Mouse (Mus musculus) layer of hippocampus, adult 6 months (tissue): ENCODE results near the gene Shisa6. TPM values are rescaled to one million over a fixed set of nuclear protein-coding genes. Genes with fewer than 3 reads are reported as not detected.

Experiments used
- long read RNA-seq, 2 experiments: library from polyadenylated mRNA; unstranded; transcript quantifications; one replicate each; pipeline ENCODE4 v2.0.0; 2019 to 2020
- polyA plus RNA-seq: library from polyadenylated mRNA; unstranded; fragments of <200 nt; fragmentation: Nextera tagmentation; gene quantifications from 2 replicates; pipeline ENCODE4 v1.2.3, GENCODE M21; 2021

The Shisa6 gene
- 9.2 and 10.5 TPM in 2 replicates for polyA plus RNA-seq
- long read RNA-seq, experiment 1, full-length matches to known transcripts, result 1 of 12 reads
- long read RNA-seq, experiment 1, partial matches to known transcripts, result 0 of 12 reads
- long read RNA-seq, experiment 1, other reads (novel, unspliced or antisense), result 11 of 12 reads
- long read RNA-seq, experiment 2, partial matches to known transcripts, result 1 of 15 reads
- long read RNA-seq, experiment 2, other reads (novel, unspliced or antisense), result 14 of 15 reads

GRCm38 (mm10) chr11:66525371-66526045 is at the start of gene Shisa6:
Shisa6 (minus strand) TSS chr11:66525964.

GRCm38 (mm10) chr11:66167801-66168651 is 357.7 kb downstream of the Shisa6 start, which contains the start of gene Dnah9:
Dnah9 (minus strand) TSS chr11:66168551.

